Mouse (Mus musculus): ENCODE results near the gene Sema5b.

GRCm38 (mm10) chr16:35542421-35542780, 1.5 kb downstream of the Sema5b start:
- TF ChIP-seq CTCF (IDR thresholded peaks at IDR 0.05; ENCODE audit: control insufficient read depth, insufficient read depth, low read length): no peak
- TF ChIP-seq POLR2A (IDR thresholded peaks at IDR 0.05; ENCODE audit: borderline replicate concordance, control insufficient read depth, low read depth, low read length): no peak
